Mouse (Mus musculus) hindbrain, embryonic 13.5 days (tissue): ENCODE results near the gene Abcf1. TPM values are rescaled to one million over a fixed set of nuclear protein-coding genes. Genes with fewer than 3 reads are reported as not detected.

Experiments used
- ATAC-seq: fragments of 200-750 bp; cut with Nextera tagmentation; 2 replicates; pipeline ENCODE4 v1.8.0; 2017; ENCODE audit warnings: moderate TSS enrichment; ENCODE audit not compliant: low FRiP score
- H3K27ac ChIP-seq: fragments of 300-500 bp; sonication (generic); 2 replicates; pipeline ENCODE4 v1.5.1; 2015; ENCODE audit warnings: inconsistent platforms, mild to moderate bottlenecking, moderate library complexity
- H3K27me3 ChIP-seq: fragments of 300-500 bp; sonication (generic); 2 replicates; pipeline ENCODE4 v1.6.1; 2015; ENCODE audit warnings: mild to moderate bottlenecking, inconsistent platforms
- H3K36me3 ChIP-seq: fragments of 300-500 bp; sonication (generic); 2 replicates; pipeline ENCODE4 v1.6.1; 2015; ENCODE audit warnings: mild to moderate bottlenecking, inconsistent platforms
- H3K4me1 ChIP-seq: fragments of 300-500 bp; sonication (generic); replicated peaks from 2 replicates; pipeline ENCODE4 v1.6.1; 2015; ENCODE audit warnings: inconsistent platforms
- H3K4me2 ChIP-seq: fragments of 300-500 bp; sonication (generic); 2 replicates; pipeline ENCODE4 v1.6.1; 2015; ENCODE audit warnings: inconsistent platforms, mild to moderate bottlenecking, moderate library complexity
- H3K4me3 ChIP-seq: fragments of 300-500 bp; sonication (generic); 2 replicates; pipeline ENCODE4 v1.5.1; 2015; ENCODE audit warnings: mild to moderate bottlenecking, inconsistent platforms
- H3K9ac ChIP-seq: fragments of 300-500 bp; sonication (generic); 2 replicates; pipeline ENCODE4 v1.6.1; 2015; ENCODE audit warnings: mild to moderate bottlenecking, inconsistent platforms
- H3K9me3 ChIP-seq: fragments of 300-500 bp; sonication (generic); 2 replicates; pipeline ENCODE4 v1.6.1; 2016; ENCODE audit warnings: inconsistent platforms
- WGBS: fragments of 180-500 bp; shearing (Covaris S2); methylation state at CpG from one replicate; pipeline ENCODE4 v1.1.7; 2015; 5-methylcytosine and 5-hydroxymethylcytosine counted together
- polyA plus RNA-seq: library from polyadenylated mRNA; unstranded; fragments of >200 nt; fragmentation: Nextera tagmentation; extraction: Ambion mirVana; gene quantifications from 2 replicates; pipeline ENCODE4 v1.2.1, GENCODE M21; 2015

The Abcf1 gene
- polyA plus RNA-seq, 1 experiment from 2014 or later: 103 TPM

DNA sequence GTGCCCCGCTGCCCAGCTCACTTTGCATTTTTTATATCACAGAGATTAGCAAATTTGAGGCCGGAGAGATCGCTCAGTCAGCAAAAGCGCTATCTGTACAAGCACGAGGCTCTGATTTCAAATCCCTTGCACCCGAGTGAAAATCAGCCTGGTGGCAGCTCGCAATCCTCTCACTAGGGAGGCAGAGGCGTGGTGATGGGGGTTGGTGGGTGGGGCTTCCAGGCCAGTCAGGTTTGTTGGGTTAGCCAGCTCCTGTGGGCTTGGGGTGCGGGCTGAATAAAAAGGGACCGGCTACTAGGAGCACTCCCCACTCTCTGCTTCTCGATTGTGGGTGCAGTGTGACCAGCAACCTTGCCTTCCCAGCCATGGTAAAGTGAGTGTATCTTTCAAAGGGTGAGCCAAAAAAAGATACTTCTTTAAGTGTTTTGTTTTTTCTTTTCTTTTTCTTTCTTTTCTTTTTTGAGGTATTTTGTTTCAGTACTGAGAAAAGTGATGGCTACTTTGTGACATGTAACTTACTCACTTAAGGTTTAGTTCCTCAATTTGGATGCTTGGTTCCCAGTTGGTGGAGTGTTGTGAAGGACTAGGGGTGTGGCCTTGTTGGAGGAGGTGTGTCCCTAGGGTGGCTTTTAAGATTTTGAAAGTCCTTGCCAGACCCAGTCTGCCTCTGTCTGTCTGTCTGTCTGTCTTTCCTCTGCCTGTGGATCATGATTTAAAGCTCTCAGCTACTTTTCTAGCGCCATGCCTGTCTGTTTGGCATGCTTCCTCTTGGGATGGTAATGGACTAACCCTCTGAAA lies 28.4 kb upstream of the Abcf1 start:
- no peaks in the 10 kb centered on the region for H3K9me3 ChIP-seq
- no peak overlapping the region for H3K4me2 ChIP-seq
- H3K27ac ChIP-seq: no peak overlapping the region
- 64% methylated on average over 12 of the region's 12 CpGs for WGBS
- no peaks in the 10 kb centered on the region for H3K36me3 ChIP-seq
- peaks cover 29% of the 10 kb centered on the region for H3K4me1 ChIP-seq
- no peak overlapping the region for H3K4me3 ChIP-seq
- no peaks in the 10 kb centered on the region for H3K27me3 ChIP-seq
- H3K9ac ChIP-seq: no peak overlapping the region
- ATAC-seq: no peak

DNA sequence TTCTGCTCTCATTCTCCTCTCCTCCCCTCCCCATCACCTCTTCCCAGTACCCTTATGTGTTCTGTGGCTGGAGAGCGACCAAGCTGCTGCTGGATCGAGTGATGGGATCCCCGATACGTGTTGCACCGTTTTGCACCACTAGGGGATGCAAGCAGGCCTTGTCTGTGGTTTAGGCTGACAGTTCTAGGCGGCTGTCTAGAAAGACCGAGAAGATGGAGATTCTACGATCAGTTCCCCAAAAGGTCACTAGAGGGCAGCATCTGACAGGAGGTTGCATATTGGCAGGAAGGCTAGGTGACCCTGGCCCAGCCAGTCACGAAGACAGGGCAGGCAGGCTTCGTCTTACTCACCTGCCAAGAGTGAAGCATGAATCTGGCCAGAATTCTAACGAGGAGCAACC lies 27.4 kb upstream of the Abcf1 start:
- no peaks in the 10 kb centered on the region for H3K9me3 ChIP-seq
- no peak overlapping the region for H3K4me3 ChIP-seq
- H3K4me2 ChIP-seq: no peak overlapping the region
- H3K27me3 ChIP-seq: no peaks in the 10 kb centered on the region
- 1% methylated on average over 11 of the region's 11 CpGs for WGBS
- no peak overlapping the region for H3K9ac ChIP-seq
- H3K4me1 ChIP-seq: peaks cover 29% of the 10 kb centered on the region
- H3K27ac ChIP-seq: no peak overlapping the region
- no peaks in the 10 kb centered on the region for H3K36me3 ChIP-seq
- ATAC-seq: peak; percentile 57

DNA sequence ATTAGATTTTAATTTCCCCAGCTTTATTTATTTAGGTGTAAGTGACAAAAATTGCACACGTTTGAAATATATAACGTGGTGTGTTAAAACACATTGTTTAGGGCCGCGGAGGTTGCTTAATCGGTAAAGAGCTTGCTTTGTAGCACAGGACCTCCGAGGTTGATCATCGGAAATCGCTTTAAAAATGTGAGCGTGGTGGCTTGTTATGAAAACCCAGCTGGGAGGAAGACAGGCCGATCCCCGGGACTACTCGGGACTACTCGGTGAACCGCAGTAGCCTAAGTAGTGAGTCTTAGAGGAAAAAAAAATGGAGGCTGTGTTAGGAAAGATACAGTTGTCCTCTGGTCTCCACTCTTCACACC lies 25.3 kb upstream of the Abcf1 start:
- Histone ChIP-seq H3K4me1 (peaks cover 29% of the 10 kb centered on the region), H3K27me3 (no peaks in the 10 kb centered on the region), H3K9me3 (no peaks in the 10 kb centered on the region), H3K4me2 (peak overlapping the region; percentile 66), H3K27ac (peak overlapping the region; percentile 73), H3K9ac (peak overlapping the region; percentile 80), H3K36me3 (peaks cover 1% of the 10 kb centered on the region), H3K4me3 (peak overlapping the region; percentile 59)
- 4% methylated on average over 14 of the region's 14 CpGs for WGBS
- ATAC-seq: no peak

DNA sequence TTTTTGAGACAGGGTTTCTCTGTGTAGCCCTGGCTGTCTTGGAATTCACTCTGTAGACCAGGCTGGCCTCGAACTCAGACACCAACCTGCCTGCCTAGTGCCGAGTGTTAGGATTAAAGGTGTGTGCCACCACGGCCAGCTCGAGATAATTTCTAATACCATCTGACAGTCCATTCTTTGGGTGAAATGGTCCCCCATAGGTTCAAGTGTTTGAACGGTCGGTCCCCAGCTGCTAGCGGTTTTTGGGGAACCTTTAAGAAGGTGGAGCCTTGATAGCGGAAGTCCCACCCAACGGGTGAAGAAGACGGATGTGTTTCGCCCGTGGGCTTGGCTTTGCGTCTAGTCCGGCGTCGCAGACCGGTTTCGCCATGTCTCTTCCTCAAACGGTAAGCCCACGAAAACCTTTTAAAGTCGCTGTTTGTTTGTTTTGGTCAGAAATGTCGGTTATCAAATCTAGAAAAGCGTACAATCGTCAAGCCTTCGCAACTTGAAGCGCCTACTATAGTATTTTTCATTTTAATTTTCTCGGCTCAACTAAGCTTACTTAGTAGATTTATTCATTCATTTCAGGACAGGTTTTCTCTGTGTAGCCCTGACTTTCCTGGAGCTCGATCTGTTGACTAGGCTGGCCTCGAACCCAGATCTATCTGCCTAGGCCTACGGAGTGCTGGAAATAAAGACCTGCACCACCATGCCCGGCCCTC lies 24.8 kb upstream of the Abcf1 start:
- Histone ChIP-seq H3K4me2 (peak overlapping the region; percentile 66), H3K27ac (peak overlapping the region; percentile 73), H3K9me3 (no peaks in the 10 kb centered on the region), H3K27me3 (no peaks in the 10 kb centered on the region), H3K9ac (peak overlapping the region; percentile 80), H3K4me1 (peaks cover 29% of the 10 kb centered on the region), H3K4me3 (peak overlapping the region; percentile 59), H3K36me3 (peaks cover 6% of the 10 kb centered on the region)
- ATAC-seq: peak; percentile 75
- WGBS: 5% methylated on average over 31 of the region's 31 CpGs

DNA sequence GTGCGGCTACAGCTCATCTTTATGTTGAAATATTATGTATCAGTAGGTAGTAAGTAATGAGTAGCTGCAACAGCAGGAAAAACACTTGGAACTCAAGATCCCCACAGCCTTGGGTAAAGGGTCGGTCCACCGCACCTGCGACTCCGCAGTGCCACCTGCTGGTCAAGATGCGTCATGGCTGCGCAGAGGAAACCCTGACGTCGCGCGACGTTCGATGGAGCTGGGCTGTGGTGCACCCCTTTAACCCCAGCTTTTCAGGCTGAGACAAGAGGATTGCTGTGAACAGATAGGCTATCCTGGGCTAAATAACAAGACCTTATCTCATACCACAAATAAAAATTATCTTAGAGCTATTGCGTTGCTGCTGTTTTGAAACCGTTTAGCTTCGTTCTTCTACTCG lies 24.1 kb upstream of the Abcf1 start:
- Histone ChIP-seq H3K4me2 (peak overlapping the region; percentile 66), H3K9me3 (no peaks in the 10 kb centered on the region), H3K4me1 (peaks cover 29% of the 10 kb centered on the region), H3K4me3 (peak overlapping the region; percentile 59; the same call in 1 of the 2 replicates), H3K27me3 (no peaks in the 10 kb centered on the region), H3K36me3 (peaks cover 13% of the 10 kb centered on the region), H3K27ac (peak overlapping the region; percentile 73; the same call in 1 of the 2 replicates), H3K9ac (no peak overlapping the region)
- WGBS: 9% methylated on average over 17 of the region's 17 CpGs
- peak; percentile 77 for ATAC-seq

DNA sequence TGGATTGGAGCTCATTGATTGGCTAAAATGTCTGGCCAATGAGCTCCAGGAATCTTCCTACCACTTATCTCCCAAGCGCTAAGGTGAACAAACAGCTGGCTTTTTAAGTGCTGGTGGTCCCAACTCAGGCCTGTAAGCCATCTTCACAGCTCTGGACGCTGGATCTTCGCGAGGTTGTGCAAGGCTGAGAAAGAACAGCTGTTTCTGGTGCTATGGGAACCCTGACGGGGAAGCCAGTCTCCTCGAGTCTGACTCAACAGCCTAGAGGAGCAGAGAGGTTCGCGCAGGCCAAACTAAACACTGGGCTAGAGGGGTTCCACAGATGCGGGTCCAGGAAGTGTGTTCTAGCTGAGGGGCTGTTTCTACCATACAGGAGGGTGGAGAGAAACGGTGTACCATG lies 22.2 kb upstream of the Abcf1 start:
- 56% methylated on average over 10 of the region's 10 CpGs for WGBS
- no peak overlapping the region for H3K4me3 ChIP-seq
- H3K4me1 ChIP-seq: peaks cover 18% of the 10 kb centered on the region
- no peak overlapping the region for H3K27ac ChIP-seq
- H3K36me3 ChIP-seq: peaks cover 32% of the 10 kb centered on the region
- H3K27me3 ChIP-seq: no peaks in the 10 kb centered on the region
- H3K9ac ChIP-seq: no peak overlapping the region
- no peak for ATAC-seq
- H3K4me2 ChIP-seq: no peak overlapping the region
- no peaks in the 10 kb centered on the region for H3K9me3 ChIP-seq

DNA sequence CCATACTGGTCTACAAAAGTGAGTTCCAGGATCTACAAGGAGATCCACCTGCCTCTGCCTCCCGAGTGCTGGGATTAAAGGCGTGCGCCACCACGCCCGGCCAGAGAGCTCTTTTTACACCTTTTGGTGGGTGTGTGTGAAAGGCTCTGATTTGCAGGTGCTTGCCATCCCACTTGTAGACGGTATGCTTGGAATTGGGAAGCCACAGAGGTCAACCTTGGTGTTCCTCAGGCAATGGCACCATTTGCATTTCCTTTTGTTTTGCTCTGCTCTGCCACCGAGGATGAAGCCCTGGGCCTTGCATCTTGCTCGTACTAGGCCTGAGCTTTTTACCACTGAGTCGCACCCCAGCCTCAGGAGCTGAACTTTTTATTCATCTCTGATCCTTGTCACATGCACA lies 12.2 kb upstream of the Abcf1 start:
- Histone ChIP-seq H3K4me1 (peaks cover 24% of the 10 kb centered on the region), H3K27ac (no peak overlapping the region), H3K4me2 (no peak overlapping the region), H3K4me3 (no peak overlapping the region), H3K27me3 (no peaks in the 10 kb centered on the region), H3K36me3 (peaks cover 53% of the 10 kb centered on the region), H3K9me3 (no peaks in the 10 kb centered on the region), H3K9ac (peak overlapping the region; percentile 93; the same call in 1 of the 2 replicates)
- WGBS: 90% methylated on average over 9 of the region's 9 CpGs
- ATAC-seq: no peak

DNA sequence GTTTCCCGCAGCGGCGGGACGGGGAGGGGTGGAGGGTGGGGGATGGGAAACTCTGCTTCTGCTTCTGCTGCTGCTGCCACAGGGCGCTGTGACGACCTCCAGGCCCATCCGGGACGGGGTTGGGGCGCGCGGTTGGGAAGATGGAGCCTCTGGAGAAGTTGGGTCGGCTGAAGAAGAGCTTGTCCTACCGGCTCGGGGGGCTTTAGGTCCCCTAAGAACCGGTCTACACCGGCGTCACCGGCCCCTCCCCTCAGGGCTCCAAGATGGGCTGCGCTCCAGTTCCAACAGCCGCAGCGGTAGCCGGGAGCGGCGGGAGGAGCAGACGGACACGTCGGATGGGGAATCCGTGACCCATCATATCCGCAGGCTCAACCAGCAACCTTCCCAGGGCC lies 10.8 kb upstream of the Abcf1 start:
- Histone ChIP-seq H3K4me1 (peaks cover 24% of the 10 kb centered on the region), H3K27me3 (no peaks in the 10 kb centered on the region), H3K36me3 (peaks cover 44% of the 10 kb centered on the region), H3K9ac (peak overlapping the region; percentile 93), H3K4me2 (peak overlapping the region; percentile 70), H3K27ac (peak overlapping the region; percentile 95), H3K9me3 (no peaks in the 10 kb centered on the region), H3K4me3 (peak overlapping the region; percentile 91)
- ATAC-seq: peak; percentile 41
- under 1% methylated on average over 25 of the region's 29 CpGs for WGBS

DNA sequence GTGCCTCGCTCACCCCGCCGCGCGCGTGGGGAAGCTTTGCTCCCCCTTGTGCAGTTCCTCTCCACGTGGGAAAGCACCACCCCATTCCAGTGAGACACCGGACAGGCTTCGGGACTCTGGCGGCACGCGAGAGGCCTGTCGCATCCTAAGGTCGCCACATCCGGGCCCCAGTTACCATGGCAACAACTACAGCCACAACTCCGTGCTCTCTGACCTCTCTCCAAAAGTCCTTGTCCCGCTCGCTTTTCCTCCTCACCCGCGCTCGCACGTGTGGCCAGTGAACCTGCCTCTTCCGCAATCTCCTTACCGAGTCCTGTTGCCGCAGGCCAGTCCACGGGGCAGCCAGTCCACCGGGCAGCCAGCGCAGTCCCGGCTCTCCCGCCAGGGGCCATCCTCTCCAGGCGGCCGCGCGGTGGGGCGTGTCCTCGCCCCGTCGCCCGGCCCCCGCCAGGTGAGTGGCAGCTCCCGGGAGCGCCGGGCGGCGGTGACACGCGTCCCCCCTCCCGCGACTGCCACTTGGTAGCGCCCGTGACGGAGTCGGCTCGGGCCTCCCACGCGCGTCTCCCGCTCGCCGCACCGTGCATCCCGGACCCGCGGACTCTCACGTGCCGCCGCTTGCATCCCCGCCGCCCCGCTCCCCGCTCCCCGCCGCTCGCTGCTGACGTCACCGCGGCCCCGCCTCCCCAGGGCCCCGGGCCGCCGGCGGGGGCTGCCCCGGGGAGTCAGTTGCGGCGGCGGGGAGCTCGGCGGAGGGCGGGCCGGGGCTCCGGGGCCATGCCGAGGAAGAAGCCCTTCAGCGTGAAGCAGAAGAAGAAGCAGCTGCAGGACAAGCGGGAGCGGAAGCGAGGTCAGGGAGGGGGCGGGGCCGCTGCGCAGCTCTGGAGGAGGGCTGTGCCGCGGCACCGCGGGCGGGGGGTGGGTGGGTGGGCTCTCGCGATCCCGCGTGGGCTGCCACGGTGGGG lies 10.1 kb upstream of the Abcf1 start, which contains the start of the genes Gnl1 and Prr3:
Gene Gnl1, plus strand, starts transcription at position 451 of the 962 bp plus-strand sequence.
Gene Prr3, minus strand, starts transcription at position 836 of the 962 bp plus-strand sequence.
- Histone ChIP-seq H3K36me3 (peaks cover 41% of the 10 kb centered on the region), H3K9me3 (no peaks in the 10 kb centered on the region), H3K9ac (peak within 1 kb of the TSS; percentile 93), H3K4me2 (peak within 1 kb of the TSS; percentile 70), H3K27ac (peak within 1 kb of the TSS; percentile 95), H3K27me3 (no peaks in the 10 kb centered on the region), H3K4me3 (peak within 1 kb of the TSS; percentile 91), H3K4me1 (peaks cover 24% of the 10 kb centered on the region)
- peak; percentile 79 for ATAC-seq
- WGBS: under 1% methylated on average over 93 of the region's 109 CpGs

DNA sequence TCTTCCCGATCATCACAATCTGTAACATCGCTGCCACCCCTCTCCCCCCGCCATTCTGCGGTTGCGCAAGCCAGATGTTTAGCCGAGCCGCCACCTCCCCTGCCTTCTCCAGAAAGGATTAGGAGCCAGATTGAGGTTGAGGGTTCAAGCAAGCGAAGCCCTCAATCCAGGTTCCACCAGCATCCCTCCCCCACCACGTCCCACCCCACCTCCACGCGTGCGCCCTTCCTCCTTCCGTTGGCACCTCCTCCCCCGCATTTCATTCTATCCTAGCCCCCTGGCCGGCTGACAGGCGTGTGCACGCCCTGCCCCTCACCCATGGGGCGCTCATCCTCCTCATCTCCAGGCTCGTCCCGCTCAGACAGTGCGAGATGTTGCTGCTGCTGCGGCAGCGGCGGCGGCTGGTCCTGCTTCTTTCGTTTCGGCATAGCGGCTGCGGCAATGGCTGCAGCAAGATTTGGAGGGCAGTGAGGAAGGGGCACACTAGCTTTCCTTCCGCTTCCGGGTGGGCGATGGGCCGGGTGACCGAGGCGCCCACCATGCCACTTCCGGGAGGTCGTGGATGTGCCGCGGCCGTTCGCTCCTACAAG lies 9.3 kb upstream of the Abcf1 start:
- under 1% methylated on average over 41 of the region's 41 CpGs for whole genome bisulfite sequencing
- peak; percentile 88 for ATAC-seq
- Histone ChIP-seq H3K9me3 (no peaks in the 10 kb centered on the region), H3K27ac (peak overlapping the region; percentile 95), H3K4me3 (peak overlapping the region; percentile 91), H3K27me3 (no peaks in the 10 kb centered on the region), H3K4me1 (peaks cover 24% of the 10 kb centered on the region), H3K4me2 (peak overlapping the region; percentile 70), H3K36me3 (peaks cover 41% of the 10 kb centered on the region), H3K9ac (peak overlapping the region; percentile 93)

DNA sequence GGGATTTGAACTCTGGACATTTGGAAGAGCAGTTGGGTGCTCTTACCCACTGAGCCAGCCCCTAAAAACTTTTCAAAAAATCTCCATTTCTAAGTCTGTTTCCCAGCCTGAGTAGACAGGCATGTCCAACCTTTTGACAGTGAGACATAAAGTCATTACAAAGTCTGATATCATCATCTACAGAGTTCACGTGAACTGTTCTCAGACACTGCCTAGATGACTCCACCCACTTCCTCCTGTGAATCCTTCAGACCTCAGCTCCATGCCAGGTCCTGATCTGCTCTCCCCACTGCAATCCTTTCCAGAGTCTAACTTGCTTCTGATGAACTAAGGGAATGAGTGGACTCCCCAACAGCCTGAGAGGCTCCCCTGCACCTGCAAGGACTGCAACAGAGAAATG lies 2.6 kb upstream of the Abcf1 start:
- no peak overlapping the region for H3K4me3 ChIP-seq
- no peak for ATAC-seq
- peaks cover 27% of the 10 kb centered on the region for H3K4me1 ChIP-seq
- H3K36me3 ChIP-seq: peaks cover 36% of the 10 kb centered on the region
- no peak overlapping the region for H3K4me2 ChIP-seq
- H3K27ac ChIP-seq: no peak overlapping the region
- no peaks in the 10 kb centered on the region for H3K27me3 ChIP-seq
- H3K9me3 ChIP-seq: no peaks in the 10 kb centered on the region
- H3K9ac ChIP-seq: no peak overlapping the region
- WGBS: 81% methylated on average over 1 of the region's 1 CpGs
